Mouse (Mus musculus): Measurements from ENCODE around the gene Tada2b. TPM values are rescaled to one million over a fixed set of nuclear protein-coding genes. Genes with fewer than 3 reads are reported as not detected.

Tada2b gene
- total RNA-seq, 2 experiments from 2014 or later, result 12.1 to 12.9 TPM

- ATAC-seq (replicated peaks; ENCODE audit: poor library complexity, severe bottlenecking), result no peak
These were observed 36.2 kb downstream of the Tada2b start for GRCm38 (mm10) chr5:36447872-36448271.

- no peak for ATAC-seq (replicated peaks; ENCODE audit: poor library complexity, severe bottlenecking)
These were observed 37.8 kb downstream of the Tada2b start for GRCm38 (mm10) chr5:36446166-36446890.

- ATAC-seq (replicated peaks; ENCODE audit: poor library complexity, severe bottlenecking), result no peak
These were observed 39.1 kb downstream of the Tada2b start for GRCm38 (mm10) chr5:36445028-36445427.

GRCm38 (mm10) chr5:36444611-36445010 is 39.5 kb downstream of the Tada2b start:
- no peak for ATAC-seq (replicated peaks; ENCODE audit: poor library complexity, severe bottlenecking)

- ATAC-seq (replicated peaks; ENCODE audit: poor library complexity, severe bottlenecking), result no peak
These were observed 43.3 kb downstream of the Tada2b start for GRCm38 (mm10) chr5:36440741-36441140.

GRCm38 (mm10) chr5:36436858-36437257 is 47.2 kb downstream of the Tada2b start:
- no peak for ATAC-seq (replicated peaks; ENCODE audit: poor library complexity, severe bottlenecking)

- no peak for ATAC-seq (replicated peaks; ENCODE audit: poor library complexity, severe bottlenecking)
These were observed 49.6 kb downstream of the Tada2b start for GRCm38 (mm10) chr5:36434398-36434967.

GRCm38 (mm10) chr5:36431711-36432110 is 52.4 kb downstream of the Tada2b start:
- ATAC-seq (replicated peaks; ENCODE audit: poor library complexity, severe bottlenecking), result no peak

- no peak for ATAC-seq (replicated peaks; ENCODE audit: poor library complexity, severe bottlenecking)
These were observed 54.5 kb downstream of the Tada2b start for GRCm38 (mm10) chr5:36429551-36429950.

GRCm38 (mm10) chr5:36427831-36428230 is 56.3 kb downstream of the Tada2b start:
- ATAC-seq (replicated peaks; ENCODE audit: poor library complexity, severe bottlenecking), result no peak

GRCm38 (mm10) chr5:36426404-36426803 is 57.7 kb downstream of the Tada2b start:
- ATAC-seq (replicated peaks; ENCODE audit: poor library complexity, severe bottlenecking), result peak; percentile 65

- ATAC-seq (replicated peaks; ENCODE audit: poor library complexity, severe bottlenecking), result no peak
These were observed 59.4 kb downstream of the Tada2b start for GRCm38 (mm10) chr5:36424676-36425075.

Other genes starting within 250 kb of the Tada2b start
- gene Sorcs2, start 86.1 kb downstream of the Tada2b start, total RNA-seq (2014; fragmentation: Nextera tagmentation), result not detected in 2 replicates
- gene Sorcs2, start 86.1 kb downstream of the Tada2b start, total RNA-seq (2017), result not detected in 2 replicates
- 28.9 and 40.4 TPM in 2 replicates for gene Grpel1, start 19.3 kb downstream of the Tada2b start, total RNA-seq (2014; fragmentation: Nextera tagmentation)
- gene Grpel1, start 19.3 kb downstream of the Tada2b start, total RNA-seq (2017), result 35.6 and 37.9 TPM in 2 replicates
- gene Ccdc96, start 303 bp upstream of the Tada2b start, total RNA-seq (2014; fragmentation: Nextera tagmentation), result not detected in 2 replicates
- 0.43 TPM in 1 of 2 replicates, not detected in the other for gene Ccdc96, start 303 bp upstream of the Tada2b start, total RNA-seq (2017)
- gene Tbc1d14, start 109.0 kb upstream of the Tada2b start, total RNA-seq (2014; fragmentation: Nextera tagmentation), result 17.9 and 22.6 TPM in 2 replicates
- gene Tbc1d14, start 109.0 kb upstream of the Tada2b start, total RNA-seq (2017), result 7.2 and 8.7 TPM in 2 replicates
- gene D5Ertd579e, start 211.7 kb upstream of the Tada2b start, total RNA-seq (2014; fragmentation: Nextera tagmentation), result 20.5 and 20.9 TPM in 2 replicates
- 14.2 and 23.8 TPM in 2 replicates for gene D5Ertd579e, start 211.7 kb upstream of the Tada2b start, total RNA-seq (2017)

Measured in granulocyte monocyte progenitor cell, adult 5-6 weeks (primary cell).